Mouse (Mus musculus): ENCODE results near the gene Gja1. TPM values are rescaled to one million over a fixed set of nuclear protein-coding genes. Genes with fewer than 3 reads are reported as not detected.

Gene Gja1
- total RNA-seq, 2 experiments from 2014 or later = 1.3 to 1.9 TPM

DNA sequence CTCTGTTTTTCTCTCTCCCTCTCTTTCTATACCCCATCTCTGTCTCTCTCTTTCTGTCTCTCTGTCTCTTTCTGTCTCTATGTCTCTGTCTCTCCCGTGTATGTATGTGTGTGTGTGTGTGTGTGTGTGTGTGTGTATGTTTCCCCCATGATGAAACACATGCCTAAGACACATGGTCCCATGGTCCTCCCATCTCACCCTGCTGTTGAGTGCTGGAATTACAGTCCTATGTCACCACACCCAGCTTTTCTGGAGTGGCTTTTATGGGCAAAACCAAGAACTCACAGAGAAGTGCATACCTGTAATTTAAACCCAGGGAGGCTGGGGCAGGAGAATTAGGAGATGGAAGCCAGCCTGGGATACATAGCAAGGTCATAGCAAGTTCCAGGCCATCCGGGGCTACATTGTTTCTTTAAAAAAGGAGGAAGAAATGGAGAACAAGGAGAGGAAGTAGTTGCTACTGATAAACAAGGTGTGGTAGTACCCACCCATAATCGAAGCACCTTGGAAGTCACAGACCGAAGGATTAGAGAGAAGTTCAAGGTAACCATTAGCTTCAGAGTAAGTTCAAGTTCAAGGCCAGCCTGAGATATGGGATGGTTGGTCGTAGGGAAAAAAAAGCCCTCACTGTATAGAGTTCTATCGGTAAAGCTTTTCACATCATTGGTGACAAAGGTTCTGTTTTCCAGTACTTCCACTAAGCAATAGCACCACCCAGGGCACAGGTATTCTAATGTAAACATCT, 29.4 kb downstream of the Gja1 start:
- ATAC-seq (ENCODE audit: poor library complexity, severe bottlenecking) = peak; percentile 77

DNA sequence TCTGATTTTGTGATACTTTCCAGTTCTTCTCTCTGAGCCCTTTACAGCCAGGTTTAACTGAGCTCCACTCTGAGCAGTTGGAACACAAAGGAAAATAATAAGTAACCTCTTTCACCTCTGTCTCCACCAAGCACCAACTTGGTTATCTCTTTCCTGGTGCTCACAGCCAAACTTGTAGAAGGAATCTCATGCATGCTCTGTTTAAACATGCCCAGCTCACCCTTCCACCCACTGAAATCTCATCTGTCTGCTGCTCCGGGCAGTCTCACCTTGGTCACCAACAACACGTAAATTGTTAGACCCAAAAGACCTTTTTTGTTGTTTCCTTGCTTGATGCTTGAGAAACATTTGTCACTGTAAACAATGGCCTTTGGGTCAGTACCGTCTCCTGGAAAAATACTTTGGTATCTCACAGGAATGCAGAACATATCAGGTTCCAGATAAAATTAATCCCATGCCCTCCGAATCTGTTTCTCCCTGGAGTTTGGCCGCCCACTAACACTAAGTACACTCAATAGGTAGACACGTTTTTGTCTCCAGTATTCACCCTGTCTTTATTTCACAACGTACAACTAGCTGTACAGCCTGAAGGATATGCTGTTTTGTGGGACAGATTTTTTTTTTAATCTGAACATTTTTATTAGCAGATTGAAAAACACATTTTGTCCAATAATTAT, 38.9 kb downstream of the Gja1 start:
- no peak for ATAC-seq (ENCODE audit: poor library complexity, severe bottlenecking)

DNA sequence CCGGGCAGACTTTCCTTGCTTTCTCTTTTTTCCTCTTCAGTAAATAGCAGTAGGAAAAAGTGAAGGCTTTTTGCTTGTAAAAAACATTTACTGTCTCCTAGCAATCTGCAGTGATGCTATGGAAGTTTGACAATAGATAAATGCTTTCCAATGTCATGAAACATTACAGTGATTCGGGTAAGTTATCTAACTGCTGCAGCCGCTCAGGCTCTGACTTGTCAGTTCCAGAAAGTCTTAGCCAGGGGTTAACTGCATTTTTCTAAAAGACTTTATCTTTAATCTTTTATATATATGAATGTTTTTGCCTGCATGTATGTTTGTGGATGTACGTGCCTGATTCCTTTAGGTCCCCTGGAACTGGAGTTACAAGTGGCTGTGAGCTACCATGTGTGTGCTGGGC, 45.4 kb downstream of the Gja1 start:
- ATAC-seq (ENCODE audit: poor library complexity, severe bottlenecking) = no peak

DNA sequence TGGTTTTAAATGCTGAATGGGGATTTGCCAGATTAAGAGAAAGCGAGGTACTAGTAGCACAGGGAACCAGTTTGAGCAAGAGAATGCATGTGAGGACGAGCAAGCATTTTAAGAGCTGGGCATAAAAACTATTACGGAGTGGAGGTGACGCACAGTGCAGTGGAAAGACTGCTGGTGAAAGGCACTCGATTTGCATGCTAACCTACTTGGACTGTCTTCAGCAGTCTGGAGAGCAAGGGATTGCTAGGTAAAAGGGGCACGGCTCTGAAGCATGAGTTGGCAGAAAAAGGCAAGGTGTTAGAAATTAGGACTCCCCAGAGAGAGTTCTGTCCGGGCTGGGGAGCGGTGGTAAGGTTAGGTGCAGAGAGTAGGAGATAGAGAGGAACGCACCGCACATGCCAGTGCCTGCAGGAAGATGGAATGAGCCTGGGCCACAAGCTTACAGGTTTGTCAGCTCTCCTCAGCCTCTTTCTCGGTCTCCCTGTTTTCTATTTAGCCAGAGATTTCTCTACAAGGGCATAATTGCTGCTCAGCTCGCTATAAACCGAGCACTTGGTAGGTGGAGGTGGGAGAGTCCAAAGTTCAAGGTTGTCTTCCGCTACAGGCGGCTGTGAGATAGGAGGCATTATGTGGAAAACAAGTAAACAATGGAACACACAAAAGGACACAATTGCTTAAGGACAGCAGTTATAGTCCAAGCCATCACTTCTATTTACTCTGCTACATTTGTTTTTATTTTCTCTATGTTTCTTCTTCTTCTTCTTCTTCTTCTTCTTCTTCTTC, 48.1 kb downstream of the Gja1 start:
- ATAC-seq (ENCODE audit: poor library complexity, severe bottlenecking) = no peak

DNA sequence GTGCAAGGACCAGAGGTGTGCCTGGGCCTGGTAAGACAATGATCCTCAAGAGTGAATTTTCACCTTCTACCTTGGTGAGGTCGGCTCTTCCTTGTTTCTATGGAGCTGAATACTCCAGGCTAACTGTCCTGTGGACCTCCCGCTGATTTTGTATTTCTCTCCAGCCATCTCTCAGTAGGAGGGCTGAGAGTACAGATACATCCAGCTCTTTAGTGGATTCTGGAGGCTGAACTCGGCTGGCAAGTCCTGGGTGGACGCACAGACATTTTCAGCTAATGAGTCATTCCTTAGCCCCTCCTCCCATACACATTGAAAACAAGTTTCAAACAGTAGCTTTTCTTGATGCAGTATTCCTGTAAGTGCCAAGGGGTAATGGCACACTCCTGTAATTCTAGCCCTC, 49.2 kb downstream of the Gja1 start:
- ATAC-seq (ENCODE audit: poor library complexity, severe bottlenecking) = no peak

DNA sequence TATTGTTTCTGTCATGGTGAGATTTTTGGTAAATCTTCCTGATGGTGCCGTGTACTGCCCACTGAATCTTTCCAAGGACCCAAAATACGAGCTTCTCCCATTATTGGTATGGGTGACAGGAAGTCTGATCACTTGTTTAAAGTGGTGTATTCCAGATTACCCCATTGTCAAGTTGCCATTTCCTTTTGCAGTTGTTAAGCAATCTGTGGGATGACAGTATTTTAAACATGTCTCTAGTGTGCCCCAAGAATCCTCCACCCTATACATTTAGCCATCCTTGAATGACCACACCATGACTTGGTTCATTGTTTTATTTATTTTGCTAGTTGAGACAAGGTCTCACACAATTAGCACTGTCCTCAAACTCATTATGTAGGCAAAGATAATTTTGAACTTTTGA, 50.3 kb downstream of the Gja1 start:
- peak; percentile 65 for ATAC-seq (ENCODE audit: poor library complexity, severe bottlenecking)

DNA sequence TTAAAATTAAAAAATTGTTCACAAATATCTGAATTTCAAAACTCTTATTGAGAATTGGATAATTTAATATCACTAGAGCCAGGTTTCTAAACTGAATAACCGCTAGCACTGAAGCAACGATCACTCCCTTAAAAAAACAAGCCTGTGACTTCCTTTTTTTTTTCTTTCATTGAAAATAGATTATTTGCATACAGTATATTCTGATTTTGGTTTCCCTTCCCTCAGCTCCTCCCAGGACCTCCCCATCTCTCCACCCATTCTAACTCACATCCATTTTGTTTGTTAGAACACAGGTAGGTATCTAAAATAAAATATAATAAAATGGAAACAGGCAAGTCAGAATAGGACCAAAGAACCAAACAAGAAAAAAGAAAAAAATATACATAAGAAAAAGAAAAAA, 50.7 kb downstream of the Gja1 start:
- ATAC-seq (ENCODE audit: poor library complexity, severe bottlenecking) = peak; percentile 81

DNA sequence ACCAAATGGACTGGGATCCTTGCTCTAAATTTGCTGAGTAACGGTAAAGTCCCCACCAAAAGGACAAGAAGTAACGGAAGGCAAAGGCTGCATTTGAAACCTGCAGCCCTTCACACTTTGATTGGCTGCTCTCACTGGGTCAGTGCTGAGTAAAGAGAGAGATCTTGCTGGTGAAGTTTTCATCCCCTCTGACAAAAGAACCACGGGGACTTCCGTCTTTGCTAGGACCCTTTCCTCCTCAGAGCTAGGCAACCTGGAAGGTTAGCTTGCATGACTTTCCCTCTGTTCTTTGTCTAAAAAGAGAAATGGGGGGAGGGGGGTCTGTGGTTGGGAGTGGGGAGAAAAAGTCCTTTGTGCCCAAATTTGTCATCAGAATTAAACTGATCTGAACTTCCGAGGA, 51.9 kb downstream of the Gja1 start:
- no peak for ATAC-seq (ENCODE audit: poor library complexity, severe bottlenecking)

DNA sequence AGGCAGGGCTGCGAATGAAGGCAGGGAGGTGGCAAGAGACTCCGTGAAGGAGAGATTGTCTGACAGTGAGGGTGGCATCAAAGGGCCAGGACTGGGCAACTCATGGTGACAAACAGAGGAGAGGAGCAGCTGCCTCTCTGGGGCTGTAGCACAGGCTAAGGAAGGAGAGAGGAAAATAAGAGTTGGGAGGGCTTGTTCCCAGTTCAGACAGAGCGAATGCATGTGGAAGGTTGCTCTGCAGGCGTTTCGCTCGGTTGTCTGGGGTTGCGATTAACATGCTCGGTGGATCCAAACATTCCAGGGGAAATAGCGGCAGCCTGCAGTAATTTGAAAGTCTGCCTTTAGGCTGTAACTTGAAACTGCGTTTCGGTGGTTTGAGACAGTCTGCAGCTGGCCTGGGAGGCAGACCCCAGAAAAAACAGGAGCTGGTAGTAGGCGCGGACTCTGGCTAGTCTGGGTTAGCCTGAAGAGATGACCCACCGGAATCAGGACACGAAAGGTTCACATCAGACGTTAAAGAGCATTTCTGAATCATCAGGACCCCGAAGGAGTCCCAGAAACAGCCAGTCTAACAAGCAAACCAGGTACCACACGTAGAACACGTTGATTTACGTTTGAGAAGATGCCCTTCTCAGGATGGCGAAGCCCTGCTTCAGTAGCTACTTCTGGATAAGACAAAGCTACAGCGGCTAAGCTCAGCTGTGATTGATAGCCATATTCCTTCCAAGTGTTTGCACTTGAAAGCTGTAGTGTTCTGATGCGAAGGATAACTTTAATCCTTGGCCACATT, 54.7 kb downstream of the Gja1 start:
- no peak for ATAC-seq (ENCODE audit: poor library complexity, severe bottlenecking)

DNA sequence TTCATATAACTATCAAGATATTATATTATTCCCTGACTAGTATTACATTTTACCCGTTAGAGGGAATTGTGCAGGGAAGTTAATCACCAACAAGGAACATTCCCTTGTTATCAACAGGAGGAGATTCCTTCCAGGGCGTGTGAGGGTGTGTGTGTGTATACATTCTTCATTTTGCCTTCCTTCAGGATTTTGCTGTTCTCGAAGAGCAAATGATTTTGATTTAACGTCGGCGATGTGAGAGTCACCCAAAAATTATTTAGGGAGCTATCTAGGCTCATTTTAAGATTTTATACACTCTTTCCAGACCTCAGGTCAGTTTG, 55.2 kb downstream of the Gja1 start:
- ATAC-seq (ENCODE audit: poor library complexity, severe bottlenecking) = no peak

DNA sequence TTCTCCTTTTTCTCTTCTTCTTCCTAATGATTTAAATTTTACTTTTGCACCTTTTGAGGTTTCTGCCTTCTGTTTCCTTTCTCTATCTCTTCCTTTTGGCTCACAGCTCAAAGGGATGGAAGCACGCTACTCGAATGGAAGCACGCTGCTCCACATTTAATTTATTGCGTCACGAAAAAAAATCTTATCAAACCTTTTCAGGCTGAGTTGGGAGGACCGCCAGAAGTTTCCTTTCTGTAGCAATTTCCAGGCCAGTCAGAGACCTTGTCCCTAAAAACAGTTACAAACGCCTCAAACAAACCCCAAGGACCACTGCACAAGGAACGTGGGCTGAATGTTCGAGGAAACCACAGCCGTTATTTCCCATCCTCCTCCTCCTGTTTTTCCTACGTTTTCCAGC, 60.2 kb downstream of the Gja1 start:
- no peak for ATAC-seq (ENCODE audit: poor library complexity, severe bottlenecking)

DNA sequence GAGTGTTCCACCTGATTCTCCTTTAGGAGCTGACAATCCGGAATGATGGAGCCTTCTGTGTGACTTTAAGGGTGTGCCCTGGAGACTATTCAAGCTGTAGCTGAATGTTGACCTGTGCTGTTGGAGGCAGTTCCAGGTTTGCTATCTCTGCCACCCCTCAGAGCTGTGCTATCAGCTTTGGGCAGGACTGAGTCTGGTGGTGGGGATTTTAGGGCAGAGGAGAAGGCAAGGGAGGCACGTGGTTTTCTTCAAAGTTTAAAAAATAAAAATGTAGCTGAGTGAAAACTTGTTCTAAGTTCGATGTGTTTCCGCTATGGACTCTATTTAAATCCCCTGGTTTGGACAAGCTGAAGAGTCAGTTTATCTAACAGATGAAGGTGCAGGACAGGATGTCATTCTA, 62.5 kb downstream of the Gja1 start:
- ATAC-seq (ENCODE audit: poor library complexity, severe bottlenecking) = 0 out of 2 replicates have a peak, but pooled peaks have one; percentile 24

DNA sequence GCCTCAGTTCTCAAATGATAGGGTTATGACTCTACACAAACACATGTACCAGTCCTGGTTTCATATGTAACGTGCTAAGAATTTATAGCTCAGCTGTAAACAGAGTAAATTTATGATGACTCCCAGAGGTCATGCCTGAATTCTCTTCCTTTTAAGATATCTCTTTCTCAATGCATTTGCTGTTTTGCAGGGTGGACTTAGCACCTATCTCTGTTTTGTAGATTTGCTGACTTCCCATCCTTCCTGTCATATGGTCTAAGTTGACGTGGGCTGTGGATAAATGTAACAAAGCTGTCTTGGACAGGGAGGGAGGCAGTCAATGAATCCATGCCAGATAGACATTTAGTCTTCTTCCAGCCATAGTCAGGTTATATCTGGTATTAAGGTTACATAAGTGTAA, 67.3 kb downstream of the Gja1 start:
- no peak for ATAC-seq (ENCODE audit: poor library complexity, severe bottlenecking)

DNA sequence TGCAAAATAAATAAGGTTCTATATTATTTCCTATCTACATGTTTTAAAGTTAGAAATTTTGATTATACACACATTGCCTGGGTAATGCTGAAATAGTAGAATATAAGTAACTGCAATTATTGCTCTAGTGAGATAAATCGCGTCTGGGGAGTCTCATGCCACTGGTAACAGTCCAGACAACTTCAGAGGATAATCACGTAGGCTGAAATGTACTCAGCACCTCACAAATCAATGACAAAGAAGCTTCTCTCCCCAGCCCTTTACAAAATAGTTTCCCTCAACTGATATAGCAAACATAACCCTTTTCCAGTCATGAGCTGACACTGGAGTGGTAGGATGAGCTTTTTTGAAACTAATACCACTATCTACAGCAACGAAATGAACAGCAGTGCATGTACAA, 71.9 kb downstream of the Gja1 start:
- no peak for ATAC-seq (ENCODE audit: poor library complexity, severe bottlenecking)

Other genes starting within 250 kb of the Gja1 start
- 1.2 and 1.4 TPM in 2 replicates for gene Tbc1d32, start 148.6 kb upstream of the Gja1 start, total RNA-seq (2015)
- gene Tbc1d32, start 148.6 kb upstream of the Gja1 start, total RNA-seq (2017) = 3.3 and 3.4 TPM in 2 replicates

All from megakaryocyte, adult 5-6 weeks (primary cell).